Mouse (Mus musculus): Measurements from ENCODE around the gene Son. TPM values are rescaled to one million over a fixed set of nuclear protein-coding genes. Genes with fewer than 3 reads are reported as not detected.

Gene Son
- polyA plus RNA-seq, 1 experiment, result 159 TPM

DNA sequence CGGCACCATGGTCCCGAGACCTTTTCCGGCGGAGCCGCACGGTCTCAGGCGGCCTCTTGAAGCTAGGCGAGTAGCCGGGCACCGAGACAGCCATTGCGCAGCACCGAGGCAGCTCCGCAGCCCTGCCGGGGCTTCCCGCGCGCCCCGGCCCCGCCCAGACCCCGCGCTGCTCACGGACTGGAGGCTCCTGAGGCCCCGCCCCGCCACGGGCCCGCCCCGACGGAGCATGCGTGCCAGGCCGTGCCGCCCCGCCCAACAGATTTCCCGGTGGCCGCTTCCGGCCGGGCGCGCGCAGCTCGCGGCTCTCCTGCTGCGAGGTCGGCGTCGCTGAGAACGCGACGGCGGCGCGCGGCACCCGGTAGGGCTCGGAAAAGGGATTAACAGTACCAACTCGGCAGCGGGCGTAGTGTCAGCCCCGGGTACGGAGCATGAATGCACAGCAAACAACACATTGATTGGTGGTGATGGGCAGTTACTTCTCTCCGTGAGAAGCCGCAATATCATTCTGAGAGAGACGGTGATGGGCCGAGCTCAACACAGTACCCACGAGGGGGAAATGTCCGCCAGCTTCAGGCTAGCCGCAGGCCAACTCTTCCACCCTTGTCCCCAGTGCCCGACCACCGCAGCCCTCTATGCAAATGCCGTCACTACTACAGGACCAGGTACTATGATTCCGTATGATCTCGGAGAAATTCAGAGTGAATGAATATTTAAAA, 41.5 kb downstream of the Son start, which contains the start of gene Donson:
TSS of gene Donson (minus strand) at position 152 of the 716 bp plus-strand sequence.
- under 1% methylated on average over 71 of the region's 71 CpGs for WGBS
- H3K27ac ChIP-seq (ENCODE audit: insufficient read depth, low read depth, low read length), result peak within 1 kb of the TSS; percentile 66
- H3K4me1 ChIP-seq (ENCODE audit: control insufficient read depth, insufficient read depth, low read length), result 0 out of 2 replicates have a peak, but pooled peaks cover 4% of the 10 kb centered on the region
- TF ChIP-seq POLR2A (IDR thresholded peaks at IDR 0.05; ENCODE audit: insufficient read depth, low read depth, low read length) (peak; percentile 90), CTCF (IDR thresholded peaks at IDR 0.05; ENCODE audit: insufficient read depth, low read depth, low read length) (no peak)
- peak within 1 kb of the TSS; percentile 91 for H3K4me3 ChIP-seq (ENCODE audit: insufficient read depth, low read depth, low read length)

DNA sequence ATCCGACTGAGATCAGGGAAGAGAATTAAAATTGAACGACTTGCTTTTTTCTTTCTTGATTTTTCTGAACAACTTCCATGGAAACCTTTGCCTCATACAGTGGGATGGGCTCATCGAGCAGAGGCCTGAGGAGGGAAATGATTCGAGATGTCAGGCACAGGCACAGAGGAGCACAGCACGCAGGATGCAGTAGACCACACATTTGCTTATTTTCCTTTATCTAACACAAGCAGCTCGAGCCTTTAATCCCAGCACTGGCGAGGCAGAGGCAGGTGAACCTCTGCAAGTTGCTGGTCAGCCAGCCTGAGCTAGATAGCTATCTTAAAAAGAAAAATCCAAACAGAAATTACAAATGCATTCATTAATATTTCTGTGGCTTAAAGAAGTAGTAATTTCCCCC, 42.5 kb downstream of the Son start:
- TF ChIP-seq POLR2A (IDR thresholded peaks at IDR 0.05; ENCODE audit: insufficient read depth, low read depth, low read length), result no peak
- TF ChIP-seq CTCF (IDR thresholded peaks at IDR 0.05; ENCODE audit: insufficient read depth, low read depth, low read length), result no peak
- Histone ChIP-seq H3K27ac (ENCODE audit: insufficient read depth, low read depth, low read length) (no peak overlapping the region), H3K4me3 (ENCODE audit: insufficient read depth, low read depth, low read length) (no peak overlapping the region), H3K4me1 (ENCODE audit: control insufficient read depth, insufficient read depth, low read length) (0 out of 2 replicates have a peak, but pooled peaks cover 4% of the 10 kb centered on the region)
- 40% methylated on average over 7 of the region's 7 CpGs for WGBS

DNA sequence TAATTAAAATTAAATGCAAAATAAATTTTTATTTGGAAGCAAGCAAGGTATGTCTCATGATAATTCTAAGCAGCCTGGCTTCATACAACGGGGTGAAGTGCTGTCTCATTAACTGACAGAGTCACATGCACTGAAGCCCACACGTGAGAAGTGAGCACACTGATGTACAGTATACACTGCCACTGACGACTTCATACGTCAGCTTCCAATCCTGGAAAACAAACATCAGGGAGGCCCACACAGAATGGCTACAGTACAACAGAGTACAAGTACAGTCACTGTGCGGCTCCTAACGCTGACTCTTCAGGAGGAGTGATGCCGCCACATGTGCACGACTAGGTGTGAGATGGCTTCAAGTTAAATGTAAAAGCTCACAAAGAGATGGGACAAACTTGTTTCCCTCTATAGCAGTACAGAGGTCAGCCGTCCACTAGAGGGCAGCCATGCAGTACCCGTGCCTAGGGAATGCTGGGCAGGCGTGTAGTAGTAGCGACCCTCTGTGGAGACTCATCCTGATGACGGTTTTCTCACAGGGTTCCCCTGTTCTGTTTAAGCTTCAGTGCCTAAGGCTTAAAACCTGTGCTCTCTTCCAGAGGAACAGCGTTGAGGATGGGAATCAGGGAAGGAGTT, 47.3 kb downstream of the Son start:
- Histone ChIP-seq H3K4me1 (ENCODE audit: control insufficient read depth, insufficient read depth, low read length) (0 out of 2 replicates have a peak, but pooled peaks cover 2% of the 10 kb centered on the region), H3K27ac (ENCODE audit: insufficient read depth, low read depth, low read length) (no peak overlapping the region), H3K4me3 (ENCODE audit: insufficient read depth, low read depth, low read length) (no peak overlapping the region)
- 34% methylated on average over 14 of the region's 14 CpGs for WGBS
- TF ChIP-seq CTCF (IDR thresholded peaks at IDR 0.05; ENCODE audit: insufficient read depth, low read depth, low read length), result peak; percentile 21; the same call in 1 of the 2 replicates
- TF ChIP-seq POLR2A (IDR thresholded peaks at IDR 0.05; ENCODE audit: insufficient read depth, low read depth, low read length), result no peak

DNA sequence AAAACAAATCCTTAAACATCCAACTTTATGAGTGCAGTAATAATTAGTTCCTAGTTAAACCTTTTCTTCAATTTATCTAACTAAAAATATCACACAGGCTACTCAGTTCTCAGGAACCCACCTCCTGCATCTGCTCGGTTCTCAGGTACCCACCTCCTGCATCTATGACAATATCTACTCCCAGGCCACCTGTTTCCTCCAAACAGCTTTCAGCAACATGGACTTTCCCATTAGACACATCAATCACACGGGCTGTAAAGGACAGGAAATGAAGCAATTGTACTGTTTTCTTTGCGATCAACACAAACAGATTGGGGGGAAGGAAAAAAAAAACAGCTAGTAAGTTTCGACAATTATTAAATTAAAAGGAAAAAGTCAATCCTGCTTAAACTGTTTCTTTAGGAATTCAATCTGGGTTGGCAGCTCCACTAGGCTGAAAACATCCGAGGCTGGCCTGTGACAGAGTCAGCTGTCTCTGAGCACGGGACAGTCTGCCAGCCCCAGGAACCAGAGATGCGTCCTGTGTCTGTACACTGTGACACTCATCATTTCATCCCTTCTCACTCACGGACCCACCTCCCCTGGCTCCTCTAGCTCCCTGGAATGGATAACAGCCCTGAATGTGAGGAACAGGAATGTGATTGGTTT, 47.9 kb downstream of the Son start:
- Histone ChIP-seq H3K4me1 (ENCODE audit: control insufficient read depth, insufficient read depth, low read length) (no peaks in the 10 kb centered on the region), H3K4me3 (ENCODE audit: insufficient read depth, low read depth, low read length) (no peak overlapping the region), H3K27ac (ENCODE audit: insufficient read depth, low read depth, low read length) (no peak overlapping the region)
- WGBS, result 64% methylated on average over 8 of the region's 8 CpGs
- TF ChIP-seq POLR2A (IDR thresholded peaks at IDR 0.05; ENCODE audit: insufficient read depth, low read depth, low read length) (no peak), CTCF (IDR thresholded peaks at IDR 0.05; ENCODE audit: insufficient read depth, low read depth, low read length) (no peak)

DNA sequence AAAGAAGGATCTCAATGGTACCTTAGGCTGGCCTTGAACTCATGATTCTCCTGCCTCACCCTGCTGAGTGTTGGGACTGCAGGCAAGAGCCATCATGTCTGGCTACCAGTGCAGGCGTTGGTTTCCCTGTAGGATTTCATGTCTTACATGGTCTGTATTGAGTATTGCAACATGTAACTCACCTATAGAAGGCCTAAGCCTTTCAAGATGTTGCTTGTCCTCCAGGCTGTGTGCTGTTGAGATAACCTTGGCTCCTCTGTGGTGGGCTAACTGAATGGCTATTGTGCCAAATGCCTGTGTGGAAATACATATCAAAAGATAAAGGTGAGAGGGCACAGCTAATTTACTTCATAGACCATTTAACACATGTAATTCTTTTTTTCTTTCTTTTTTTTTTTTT, 51.7 kb downstream of the Son start:
- H3K4me3 ChIP-seq (ENCODE audit: insufficient read depth, low read depth, low read length), result no peak overlapping the region
- H3K27ac ChIP-seq (ENCODE audit: insufficient read depth, low read depth, low read length), result no peak overlapping the region
- WGBS, result 93% methylated on average over 1 of the region's 1 CpGs
- no peaks in the 10 kb centered on the region for H3K4me1 ChIP-seq (ENCODE audit: control insufficient read depth, insufficient read depth, low read length)
- TF ChIP-seq CTCF (IDR thresholded peaks at IDR 0.05; ENCODE audit: insufficient read depth, low read depth, low read length) (no peak), POLR2A (IDR thresholded peaks at IDR 0.05; ENCODE audit: insufficient read depth, low read depth, low read length) (no peak)

DNA sequence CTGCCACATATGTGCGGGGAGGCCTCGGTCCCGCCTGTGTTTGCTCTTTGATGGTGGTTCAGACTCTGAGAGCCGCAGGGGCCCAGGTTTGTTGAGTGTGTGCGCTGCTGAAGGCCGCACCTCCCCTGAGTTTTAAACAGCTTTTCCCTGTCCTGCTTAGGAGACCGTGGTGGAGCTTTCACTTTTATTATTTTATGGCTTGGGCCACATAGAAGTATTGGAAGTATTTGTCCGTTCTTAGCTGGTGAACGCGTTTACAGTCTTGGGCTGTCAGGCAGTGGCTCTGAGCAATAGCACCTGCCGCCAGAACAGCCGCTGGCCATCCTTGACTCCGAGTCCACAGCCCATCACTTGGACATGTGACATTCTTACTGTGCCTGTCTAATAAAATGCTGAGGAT, 54.6 kb downstream of the Son start:
- WGBS, result 91% methylated on average over 13 of the region's 13 CpGs
- no peak overlapping the region for H3K27ac ChIP-seq (ENCODE audit: insufficient read depth, low read depth, low read length)
- no peaks in the 10 kb centered on the region for H3K4me1 ChIP-seq (ENCODE audit: control insufficient read depth, insufficient read depth, low read length)
- no peak overlapping the region for H3K4me3 ChIP-seq (ENCODE audit: insufficient read depth, low read depth, low read length)
- TF ChIP-seq POLR2A (IDR thresholded peaks at IDR 0.05; ENCODE audit: insufficient read depth, low read depth, low read length) (no peak), CTCF (IDR thresholded peaks at IDR 0.05; ENCODE audit: insufficient read depth, low read depth, low read length) (no peak)

DNA sequence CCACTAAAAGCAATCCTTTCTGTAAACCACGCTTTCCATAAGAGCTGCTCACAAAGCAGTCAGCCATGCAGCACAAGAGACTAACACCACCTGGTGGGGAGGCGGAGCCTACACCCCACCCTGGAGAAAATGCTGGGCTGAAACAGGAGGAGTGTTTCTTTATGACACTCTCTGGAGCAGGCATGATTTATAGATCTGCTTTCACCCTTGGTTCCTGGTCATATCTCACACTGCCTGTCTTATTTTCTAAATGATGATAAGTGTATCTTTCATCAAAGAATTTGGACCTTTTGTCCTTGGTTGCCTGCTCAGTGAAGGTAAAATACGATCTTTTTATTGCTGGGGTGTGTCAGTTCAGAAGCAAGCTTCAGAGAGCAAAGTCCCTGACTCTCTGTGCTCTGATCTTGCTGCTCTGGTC, 55.5 kb downstream of the Son start:
- H3K4me1 ChIP-seq (ENCODE audit: control insufficient read depth, insufficient read depth, low read length), result no peaks in the 10 kb centered on the region
- TF ChIP-seq POLR2A (IDR thresholded peaks at IDR 0.05; ENCODE audit: insufficient read depth, low read depth, low read length) (no peak), CTCF (IDR thresholded peaks at IDR 0.05; ENCODE audit: insufficient read depth, low read depth, low read length) (no peak)
- no peak overlapping the region for H3K4me3 ChIP-seq (ENCODE audit: insufficient read depth, low read depth, low read length)
- H3K27ac ChIP-seq (ENCODE audit: insufficient read depth, low read depth, low read length), result no peak overlapping the region
- WGBS, result 56% methylated on average over 3 of the region's 3 CpGs

DNA sequence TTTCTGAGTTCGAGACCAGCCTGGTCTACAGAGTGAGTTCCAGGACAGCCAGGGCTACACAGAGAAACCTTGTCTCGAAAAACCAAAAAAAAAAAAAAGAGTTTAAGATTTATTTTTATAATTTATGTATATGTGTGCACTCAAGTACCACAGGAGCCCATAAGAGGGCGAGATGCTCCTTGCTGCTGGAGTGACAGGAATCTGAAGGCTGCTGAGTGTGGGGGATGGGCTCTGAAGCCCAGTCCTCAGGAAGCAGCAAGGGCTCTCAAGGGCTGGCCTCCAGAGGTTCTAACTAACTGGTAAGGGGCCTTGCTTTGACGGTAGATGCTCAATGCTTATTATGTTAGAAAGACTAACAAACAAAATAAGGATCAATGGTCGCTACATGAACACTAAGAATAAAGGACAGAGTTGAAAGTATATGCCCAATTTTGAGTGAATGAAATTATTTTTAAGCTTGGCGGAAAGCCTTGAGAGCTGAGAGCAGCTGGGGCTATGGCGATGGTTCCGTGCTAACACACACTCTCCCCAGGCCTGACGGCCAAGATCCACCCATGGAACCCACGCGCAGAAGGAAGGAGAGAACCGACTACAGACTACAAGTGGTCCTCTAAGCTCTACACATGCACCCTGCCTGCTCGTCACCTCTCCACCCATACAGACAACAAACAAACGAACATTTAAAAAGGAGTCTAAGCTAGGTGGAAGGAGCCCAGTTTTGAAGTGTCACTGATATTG, 57.5 kb downstream of the Son start:
- no peak overlapping the region for H3K27ac ChIP-seq (ENCODE audit: insufficient read depth, low read depth, low read length)
- no peaks in the 10 kb centered on the region for H3K4me1 ChIP-seq (ENCODE audit: control insufficient read depth, insufficient read depth, low read length)
- TF ChIP-seq CTCF (IDR thresholded peaks at IDR 0.05; ENCODE audit: insufficient read depth, low read depth, low read length) (no peak), POLR2A (IDR thresholded peaks at IDR 0.05; ENCODE audit: insufficient read depth, low read depth, low read length) (no peak)
- 84% methylated on average over 14 of the region's 14 CpGs for WGBS
- H3K4me3 ChIP-seq (ENCODE audit: insufficient read depth, low read depth, low read length), result no peak overlapping the region

Data from olfactory bulb, adult 2 months (tissue).